Mouse (Mus musculus) brown adipose tissue, adult 24 weeks (tissue): ENCODE measurements around the gene Hnrnpl. TPM values are rescaled to one million over a fixed set of nuclear protein-coding genes. Genes with fewer than 3 reads are reported as not detected.

Experiments used
- H3K27ac ChIP-seq: fragments of 200-500 bp; replicated peaks from 2 replicates; pipeline ENCODE4 v1.5.1; 2012; ENCODE audit warnings: low read depth, mild to moderate bottlenecking, low read length
- H3K4me1 ChIP-seq: fragments of 200-500 bp; 2 replicates; pipeline ENCODE4 v1.6.1; 2012; ENCODE audit warnings: low read length, mixed read lengths; ENCODE audit not compliant: control insufficient read depth, insufficient read depth, insufficient read length
- H3K4me3 ChIP-seq: fragments of 200-500 bp; 2 replicates; pipeline ENCODE4 v1.5.1; 2012; ENCODE audit warnings: low read depth, mild to moderate bottlenecking, low read length, moderate library complexity; ENCODE audit not compliant: insufficient read depth
- polyA plus RNA-seq: library from polyadenylated mRNA; stranded (reverse); fragments of >200 nt; gene quantifications from 2 replicates; pipeline ENCODE4 v1.2.4, GENCODE M21; 2012; ENCODE audit not compliant: missing spikeins, insufficient read depth, insufficient read length

The Hnrnpl gene
- polyA plus RNA-seq, 1 experiment: 122 TPM

DNA sequence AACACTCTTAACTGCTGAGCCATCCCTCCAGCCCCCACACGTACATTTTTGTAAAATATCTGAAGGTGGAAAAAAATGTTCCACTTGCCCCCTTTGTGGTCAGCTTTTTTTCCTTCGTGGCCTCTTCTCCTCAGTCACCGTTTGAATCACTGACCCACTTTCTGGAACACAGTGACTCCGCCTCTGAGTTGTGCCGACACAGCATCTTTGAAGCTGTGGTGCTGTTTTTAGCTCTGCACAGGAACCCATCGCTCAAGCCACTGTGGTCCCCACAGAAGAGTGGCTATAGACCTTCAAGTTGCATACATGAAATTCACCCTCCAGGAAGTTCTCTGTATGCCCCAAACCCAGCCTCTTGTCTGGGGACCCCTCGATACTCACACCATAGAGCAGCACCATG is 27.5 kb upstream of the Hnrnpl start:
- Histone ChIP-seq H3K27ac (no peak overlapping the region), H3K4me1 (0 out of 2 replicates have a peak, but pooled peaks cover 2% of the 10 kb centered on the region), H3K4me3 (no peak overlapping the region)

DNA sequence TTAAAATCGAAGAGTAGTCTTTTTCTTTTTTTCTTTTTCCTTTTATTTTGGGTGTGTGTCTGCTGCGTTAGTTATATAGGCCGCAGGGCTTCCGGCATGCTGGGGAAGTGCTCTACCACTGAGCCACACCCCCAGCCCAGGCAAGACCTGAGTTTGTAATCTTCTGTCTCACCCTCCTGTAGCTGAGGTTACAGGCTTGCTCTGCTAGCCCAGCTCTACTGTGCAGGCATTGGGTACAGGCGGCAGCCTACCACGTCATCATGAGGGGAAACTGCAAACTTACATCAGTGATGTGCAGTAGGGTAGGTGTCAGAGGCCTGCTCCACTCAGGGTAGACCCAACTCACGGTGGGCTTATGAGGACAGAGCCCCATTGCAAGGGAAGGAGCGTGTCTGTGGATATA is 27.1 kb upstream of the Hnrnpl start:
- H3K4me1 ChIP-seq: 0 out of 2 replicates have a peak, but pooled peaks cover 3% of the 10 kb centered on the region
- H3K4me3 ChIP-seq: no peak overlapping the region
- H3K27ac ChIP-seq: no peak overlapping the region

DNA sequence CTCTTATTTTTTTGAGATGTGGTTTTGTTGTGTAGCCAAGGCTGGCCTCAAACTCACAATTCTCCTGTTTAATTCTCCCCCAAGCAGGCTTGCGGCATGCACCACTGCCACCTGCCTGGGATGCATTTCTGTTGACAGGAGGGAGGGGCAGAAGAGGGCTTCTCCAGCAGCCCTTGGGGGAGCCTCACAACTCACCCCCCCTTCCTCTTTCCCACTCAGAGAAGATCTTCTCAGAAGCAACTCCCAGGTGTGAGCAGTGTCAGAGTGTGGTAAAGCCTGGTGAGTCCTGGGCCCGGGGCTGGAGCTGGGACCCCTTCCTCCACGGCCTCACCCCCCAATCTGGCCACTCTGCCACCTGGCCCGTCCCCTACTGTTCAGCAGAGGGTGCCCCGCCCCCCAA is 23.2 kb upstream of the Hnrnpl start:
- Histone ChIP-seq H3K4me1 (0 out of 2 replicates have a peak, but pooled peaks cover 5% of the 10 kb centered on the region), H3K27ac (no peak overlapping the region), H3K4me3 (no peak overlapping the region)

DNA sequence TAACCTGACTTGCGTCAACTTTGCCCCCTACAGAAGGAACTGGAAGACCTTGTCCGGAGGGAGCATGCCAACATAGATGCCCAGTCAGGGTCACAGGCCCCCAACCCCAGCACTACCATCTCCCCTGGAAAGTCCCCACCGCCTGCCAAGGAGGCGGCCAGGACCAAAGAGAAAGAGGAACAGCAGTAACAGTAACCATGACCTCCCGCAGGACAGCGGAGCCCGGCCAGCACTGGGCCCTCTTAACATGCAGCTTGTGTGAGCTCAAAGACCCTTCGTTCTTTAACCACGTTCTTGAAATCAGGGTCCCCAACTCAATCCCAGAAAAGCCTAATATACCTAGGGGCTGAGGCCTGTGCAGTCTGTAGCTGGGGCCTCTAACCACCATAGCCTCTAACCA is 20.5 kb upstream of the Hnrnpl start:
- Histone ChIP-seq H3K27ac (no peak overlapping the region), H3K4me3 (no peak overlapping the region), H3K4me1 (0 out of 2 replicates have a peak, but pooled peaks cover 5% of the 10 kb centered on the region)

DNA sequence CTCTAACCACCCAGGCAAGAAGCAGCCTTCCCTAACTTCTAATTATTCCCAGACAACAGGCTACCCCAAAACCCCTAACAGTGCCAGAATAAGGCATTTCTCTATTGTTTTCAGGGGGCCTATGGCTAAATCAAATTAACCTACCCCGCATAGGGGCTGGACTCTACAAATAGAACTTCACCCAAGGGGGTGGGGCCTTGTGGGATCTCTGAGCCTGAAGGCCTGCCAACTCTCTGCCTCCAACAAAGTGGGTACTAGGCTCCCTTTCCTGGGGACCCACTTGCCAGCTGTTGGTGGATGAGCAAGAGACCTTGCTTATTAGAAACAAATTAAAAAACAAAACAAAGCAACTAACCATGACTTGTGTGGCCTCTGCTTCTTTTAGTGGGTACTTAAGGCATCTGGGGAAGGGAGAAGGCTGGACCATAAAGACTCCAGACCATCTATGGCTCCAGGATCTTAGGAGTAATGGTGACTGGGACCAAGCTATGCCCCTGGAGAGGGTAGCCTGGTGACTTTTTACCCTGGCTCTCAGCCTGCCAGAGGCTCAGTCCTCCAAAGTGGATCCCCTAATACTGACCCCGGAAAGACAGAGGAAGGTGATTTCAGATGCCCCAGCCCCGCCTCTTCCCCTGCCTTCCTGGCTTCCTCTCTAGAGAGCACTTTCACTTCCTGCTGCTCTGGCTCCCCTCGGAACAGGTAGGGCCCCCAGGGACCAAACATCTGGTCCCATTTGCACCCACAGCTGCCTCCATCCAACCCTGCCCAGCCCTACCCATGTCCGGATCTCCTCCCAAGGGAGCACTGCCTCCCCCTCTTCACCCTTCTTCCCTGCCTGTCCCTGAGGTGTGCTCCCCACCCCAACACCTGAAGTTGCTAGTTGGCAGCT is 19.8 kb upstream of the Hnrnpl start, which contains the start of gene Rinl:
Gene Rinl (plus strand): TSS at position 663 of the 889 bp plus-strand sequence.
- H3K4me3 ChIP-seq: no peak within 1 kb of the TSS
- H3K4me1 ChIP-seq: 0 out of 2 replicates have a peak, but pooled peaks cover 5% of the 10 kb centered on the region
- H3K27ac ChIP-seq: no peak within 1 kb of the TSS; the same call in 1 of the 2 replicates

DNA sequence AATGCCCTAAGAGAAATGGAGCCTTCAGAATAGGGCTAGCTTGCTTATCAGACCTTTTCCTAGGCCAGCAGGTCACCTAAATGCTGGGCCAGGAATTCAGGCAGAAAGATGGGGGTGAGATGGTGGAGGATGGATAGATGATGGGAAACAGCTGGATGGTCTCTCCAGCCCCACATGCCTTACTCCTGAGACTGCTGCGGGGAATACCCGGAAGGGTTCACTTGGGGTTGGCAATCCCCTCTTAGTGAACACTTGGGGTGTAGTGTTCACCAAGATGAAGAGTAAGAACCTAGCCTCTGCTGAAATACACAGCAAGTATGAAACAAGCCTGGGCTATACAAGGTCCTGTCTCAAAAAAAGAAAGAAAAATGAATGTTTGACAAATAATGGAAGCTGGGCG is 19.1 kb upstream of the Hnrnpl start:
- Histone ChIP-seq H3K4me3 (no peak overlapping the region), H3K4me1 (0 out of 2 replicates have a peak, but pooled peaks cover 5% of the 10 kb centered on the region), H3K27ac (no peak overlapping the region; the same call in 1 of the 2 replicates)

DNA sequence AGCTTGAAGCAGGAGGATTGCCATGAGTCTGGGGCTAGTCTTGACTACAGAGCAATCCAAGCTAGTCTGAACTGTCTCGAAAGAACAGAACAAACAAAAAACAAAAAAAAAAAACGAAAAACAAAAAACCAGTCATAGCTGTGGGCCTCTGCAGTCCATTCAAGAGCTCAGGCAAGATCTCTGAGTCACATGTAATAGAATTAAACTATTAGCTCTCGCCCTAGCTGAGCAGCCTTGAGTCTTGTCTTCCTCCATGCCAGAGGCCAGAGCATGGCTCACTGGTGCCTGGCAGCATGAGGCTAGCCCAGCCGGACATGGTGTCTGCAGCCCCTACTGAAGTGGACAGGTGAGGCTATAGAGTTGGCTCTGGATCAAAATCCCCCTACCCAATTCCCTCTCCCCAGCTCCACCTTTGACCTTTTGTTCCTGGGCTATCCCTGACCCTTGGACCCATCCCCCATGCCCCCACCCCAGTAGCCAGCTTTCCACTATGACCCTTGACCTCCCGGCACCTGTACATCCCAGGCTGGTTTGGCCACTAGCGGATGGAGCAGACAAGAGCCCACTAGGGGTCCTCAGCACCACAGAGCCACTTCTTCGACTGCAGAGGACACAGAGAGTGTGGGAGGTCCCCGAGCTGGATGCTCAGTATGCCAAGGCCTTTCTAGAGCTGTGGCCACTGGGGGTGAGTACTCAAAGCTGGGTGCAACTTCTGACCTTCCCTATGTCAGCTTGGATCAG is 18.1 kb upstream of the Hnrnpl start:
- 0 out of 2 replicates have a peak, but pooled peaks cover 5% of the 10 kb centered on the region for H3K4me1 ChIP-seq
- H3K27ac ChIP-seq: no peak overlapping the region
- H3K4me3 ChIP-seq: no peak overlapping the region

DNA sequence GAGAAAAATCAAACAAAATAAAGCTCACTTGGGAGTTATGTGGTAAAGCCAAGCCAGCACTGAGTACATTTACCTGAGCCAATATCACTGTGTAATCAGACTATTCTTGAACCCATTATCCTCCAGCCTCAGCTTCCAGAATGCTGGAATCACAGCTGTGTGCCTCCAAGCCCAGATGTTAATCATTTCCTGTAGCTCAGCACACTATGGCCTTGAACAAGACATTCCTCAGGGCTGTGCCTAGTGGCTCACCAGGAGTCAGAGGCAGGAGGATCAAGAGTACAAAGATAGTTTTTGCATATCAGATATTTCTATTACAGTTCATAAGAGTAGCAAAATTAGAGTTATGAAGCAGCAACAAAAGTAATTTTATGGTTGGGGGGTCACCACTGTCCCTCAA is 16.6 kb upstream of the Hnrnpl start:
- peaks cover 5% of the 10 kb centered on the region; the same call in 1 of the 2 replicates for H3K4me1 ChIP-seq
- H3K4me3 ChIP-seq: no peak overlapping the region
- no peak overlapping the region for H3K27ac ChIP-seq

DNA sequence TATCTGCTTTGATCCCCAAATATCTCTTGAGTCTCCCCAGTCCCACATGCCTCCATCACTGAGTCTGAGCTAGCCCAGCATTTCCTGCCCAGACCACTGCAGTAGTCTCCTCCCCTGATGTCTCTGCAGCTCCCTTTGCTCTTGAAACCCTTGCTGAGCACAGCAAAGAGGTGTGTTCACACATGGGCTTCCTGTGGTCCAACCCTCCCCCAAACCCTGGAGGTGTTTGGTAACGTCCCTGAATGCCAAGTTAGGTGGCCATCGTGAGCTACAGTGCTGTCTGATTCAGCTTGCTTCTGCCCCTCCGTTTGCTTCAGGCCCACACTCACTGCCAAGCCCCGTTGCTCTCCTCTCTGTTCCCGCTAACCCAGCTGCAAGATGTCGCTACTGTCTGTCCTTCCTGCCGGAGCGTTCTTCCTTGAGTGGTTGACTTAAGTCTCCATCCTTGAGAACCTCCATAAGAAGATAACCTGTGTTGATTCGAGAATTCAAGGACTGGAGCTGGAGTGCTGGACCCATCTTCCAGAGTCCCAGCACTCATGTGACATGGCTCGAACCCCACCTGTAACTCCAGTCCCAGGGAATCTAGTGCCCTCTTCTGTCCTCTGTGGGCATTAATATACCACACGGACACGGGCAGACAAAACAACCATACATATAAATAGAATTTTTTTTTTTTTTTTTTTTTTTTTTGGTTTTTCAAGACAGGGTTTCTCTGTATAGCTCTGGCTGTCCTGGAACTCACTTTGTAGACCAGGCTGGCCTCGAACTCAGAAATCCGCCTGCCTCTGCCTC is 15.8 kb upstream of the Hnrnpl start:
- Histone ChIP-seq H3K4me3 (no peak overlapping the region), H3K27ac (no peak overlapping the region), H3K4me1 (peaks cover 5% of the 10 kb centered on the region; the same call in 1 of the 2 replicates)

DNA sequence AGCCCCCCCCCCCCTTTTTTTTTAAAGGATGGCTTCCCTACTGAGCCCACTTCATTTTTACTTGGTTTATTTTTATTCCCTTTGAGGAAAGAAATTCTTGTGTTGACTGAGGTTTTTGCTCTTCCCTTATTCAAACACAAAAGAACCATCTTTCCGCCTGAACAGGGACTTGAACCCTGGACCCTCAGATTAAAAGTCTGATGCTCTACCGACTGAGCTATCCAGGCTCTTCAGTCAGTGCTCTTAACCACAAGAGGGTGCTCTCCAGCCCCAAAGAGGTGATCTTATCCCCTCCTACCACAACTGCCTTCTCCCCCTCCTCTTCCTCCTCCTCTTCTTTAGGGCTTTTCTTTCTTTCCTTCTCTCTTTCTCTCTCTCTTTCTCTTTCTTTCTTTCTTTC is 14.5 kb upstream of the Hnrnpl start:
- H3K27ac ChIP-seq: no peak overlapping the region
- no peak overlapping the region for H3K4me3 ChIP-seq
- H3K4me1 ChIP-seq: peaks cover 5% of the 10 kb centered on the region; the same call in 1 of the 2 replicates

DNA sequence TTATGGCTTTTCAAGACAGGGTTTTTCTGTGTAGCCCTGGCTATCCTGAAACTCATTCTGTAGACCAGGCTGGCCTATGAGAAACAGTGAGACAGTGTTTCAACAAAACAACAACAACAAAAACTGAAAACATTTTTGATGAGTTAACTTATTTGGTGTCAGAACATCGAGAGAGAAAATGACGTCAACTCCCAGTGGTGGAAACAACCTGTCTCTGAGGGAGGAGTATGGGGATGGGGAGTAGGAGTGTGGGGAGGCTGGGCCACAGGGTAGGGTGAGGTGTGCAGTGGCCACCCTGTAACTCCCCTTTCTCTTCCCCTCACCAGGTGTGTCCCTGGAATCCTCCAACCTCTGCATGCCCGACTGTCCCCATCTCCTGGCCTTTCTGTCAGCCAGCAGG is 13.8 kb upstream of the Hnrnpl start:
- H3K4me1 ChIP-seq: peaks cover 2% of the 10 kb centered on the region; the same call in 1 of the 2 replicates
- no peak overlapping the region for H3K27ac ChIP-seq
- no peak overlapping the region for H3K4me3 ChIP-seq

DNA sequence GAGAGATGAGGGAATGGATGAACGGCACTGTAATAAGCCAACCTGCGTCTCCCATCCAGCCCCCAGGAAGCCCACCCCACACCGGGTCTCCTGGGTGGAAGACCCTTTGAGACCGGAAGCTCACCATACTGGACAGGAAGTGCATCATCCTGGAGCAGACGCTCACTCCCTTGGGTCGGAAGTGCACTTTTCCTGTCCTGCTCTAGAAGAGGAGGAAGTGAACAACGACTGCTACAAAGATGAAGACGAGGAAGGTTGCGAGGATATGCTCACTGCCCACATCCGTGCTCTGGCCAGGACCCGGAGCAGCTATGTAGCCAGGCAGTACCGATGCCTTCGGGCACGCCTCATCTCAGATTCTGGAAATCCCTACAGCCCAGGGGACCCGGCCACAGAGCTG is 12.5 kb upstream of the Hnrnpl start:
- peaks cover 3% of the 10 kb centered on the region; the same call in 1 of the 2 replicates for H3K4me1 ChIP-seq
- H3K4me3 ChIP-seq: peak overlapping the region; percentile 55
- peak overlapping the region; percentile 90 for H3K27ac ChIP-seq

DNA sequence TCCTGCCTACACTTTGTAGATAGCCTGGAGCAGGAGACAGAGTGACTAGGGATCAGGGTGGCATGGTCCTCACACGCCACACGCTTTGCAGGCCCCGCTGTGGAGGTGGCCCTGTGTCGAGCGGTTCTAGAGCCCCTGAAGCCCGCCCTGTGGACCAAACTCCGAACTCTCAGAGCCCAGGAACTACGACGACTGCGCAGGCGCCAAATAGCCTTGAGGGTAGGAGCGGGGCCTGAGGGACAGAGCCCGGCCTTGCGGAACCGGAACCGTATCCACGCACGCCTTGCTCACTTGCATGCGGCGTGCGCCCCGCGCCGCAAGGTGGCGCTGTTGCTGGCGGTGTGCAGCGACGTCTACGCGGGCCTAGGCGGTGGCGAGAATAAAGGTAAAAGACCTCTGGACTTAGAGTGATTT is 11.8 kb upstream of the Hnrnpl start:
- Histone ChIP-seq H3K4me1 (peaks cover 9% of the 10 kb centered on the region), H3K4me3 (peak overlapping the region; percentile 55), H3K27ac (peak overlapping the region; percentile 90)

DNA sequence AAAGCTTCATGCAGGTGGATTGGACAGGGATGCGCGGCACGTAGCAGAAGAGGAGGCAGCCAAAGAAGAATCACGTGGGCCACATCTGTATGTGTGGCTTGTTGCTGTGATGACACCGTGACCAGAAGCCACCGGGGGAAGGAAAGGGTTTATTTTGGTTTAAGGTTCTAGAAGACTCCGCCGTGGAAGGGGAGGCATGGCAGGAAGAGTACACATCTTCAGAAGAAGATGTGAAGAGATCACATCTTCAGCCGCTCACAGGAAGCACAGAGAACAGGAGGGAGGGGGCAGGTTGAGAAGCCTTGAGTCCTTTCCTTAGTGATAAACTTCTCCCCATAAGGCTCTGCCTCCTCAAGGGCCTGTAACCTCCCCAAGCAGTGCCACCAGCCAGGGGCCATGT is 8.3 kb upstream of the Hnrnpl start:
- Histone ChIP-seq H3K4me3 (no peak overlapping the region), H3K4me1 (peaks cover 18% of the 10 kb centered on the region), H3K27ac (no peak overlapping the region)
